Mouse (Mus musculus) thymus, postnatal 36 days (tissue): Measurements from ENCODE around the gene Scaf4.

ENCODE experiments used
- DNase-seq, 2 experiments: peaks; one replicate each; pipeline ENCODE4 v3.0.0; 2022; ENCODE audit warnings: mixed read lengths in 2 of 2

The Scaf4 gene

GRCm38 (mm10) chr16:90197337-90197973 is 86.8 kb downstream of the Scaf4 start:
- peak; percentile 77 to 80 for DNase-seq

DNA sequence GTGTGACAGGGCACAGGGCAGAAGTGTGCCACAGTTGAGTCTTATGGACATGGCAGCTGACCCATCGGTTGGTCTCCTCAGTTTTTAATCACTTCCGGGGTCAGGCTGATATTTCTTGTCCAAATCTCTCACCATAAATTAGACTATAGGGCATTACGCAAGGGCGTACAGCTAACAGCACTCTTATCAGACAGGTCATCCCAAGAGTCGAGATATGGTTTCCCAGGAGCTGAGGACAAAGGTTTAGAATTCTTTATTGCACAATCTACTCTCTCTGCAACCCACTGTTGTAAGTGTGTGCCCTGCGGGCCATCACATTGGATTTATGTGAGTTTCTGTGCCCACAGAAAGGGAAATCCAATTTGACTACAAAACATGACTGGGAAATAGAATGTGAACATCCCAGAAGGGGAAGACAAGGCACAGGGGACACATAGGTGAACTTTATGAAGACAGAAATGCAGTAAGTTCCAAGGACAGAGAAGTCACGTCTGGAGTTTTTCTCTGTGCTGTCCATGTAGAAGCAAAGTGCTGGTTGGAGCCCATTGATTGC is 87.5 kb downstream of the Scaf4 start:
- DNase-seq: no peak

DNA sequence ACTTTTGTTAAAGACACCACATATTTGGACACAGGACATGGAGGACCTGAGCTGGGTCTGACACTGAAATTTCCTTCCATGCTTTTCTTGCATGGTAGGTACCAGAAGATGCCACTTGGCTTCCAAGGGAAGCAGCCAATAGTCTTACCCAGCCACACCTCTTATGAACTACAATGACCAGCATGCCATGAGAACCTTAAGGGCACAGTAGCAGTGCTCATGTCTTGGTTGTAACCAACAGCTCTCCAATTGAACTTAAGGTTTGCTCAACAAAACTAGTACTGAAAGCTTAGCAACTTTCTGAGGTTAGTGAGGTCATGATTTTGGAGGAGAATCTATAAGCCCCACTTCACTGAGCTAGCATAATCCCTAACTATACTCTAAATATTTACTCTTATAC is 90.6 kb downstream of the Scaf4 start:
- DNase-seq: no peak

DNA sequence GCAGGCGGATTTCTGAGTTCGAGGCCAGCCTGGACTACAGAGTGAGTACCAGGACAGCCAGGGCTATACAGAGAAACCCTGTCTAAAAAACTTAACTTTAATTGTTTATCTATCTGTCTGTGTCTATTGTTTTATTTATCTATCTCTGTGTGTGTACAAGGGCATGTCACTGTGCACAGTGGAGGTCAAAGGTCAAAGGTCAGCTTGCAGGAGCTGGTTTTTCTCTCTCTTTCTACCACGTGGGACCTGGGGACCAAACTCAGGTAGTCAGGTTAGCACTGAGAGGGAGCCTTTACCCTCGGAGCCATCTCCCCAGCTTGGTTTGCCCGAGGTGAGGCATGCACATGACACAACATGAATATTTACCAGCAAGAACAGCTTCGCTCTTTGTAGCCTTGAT is 93.0 kb downstream of the Scaf4 start:
- no peak for DNase-seq

- DNase-seq: peak; percentile 13 to 17
Observed at GRCm38 (mm10) chr16:90187453-90187852, 96.8 kb downstream of the Scaf4 start.

GRCm38 (mm10) chr16:90185928-90186588 is 98.2 kb downstream of the Scaf4 start:
- peak; percentile 68 to 72 for DNase-seq

- no peak for DNase-seq
Observed at GRCm38 (mm10) chr16:90184135-90184534, 100.2 kb downstream of the Scaf4 start.

- DNase-seq: no peak
Observed at GRCm38 (mm10) chr16:90181673-90182072, 102.6 kb downstream of the Scaf4 start.

DNA sequence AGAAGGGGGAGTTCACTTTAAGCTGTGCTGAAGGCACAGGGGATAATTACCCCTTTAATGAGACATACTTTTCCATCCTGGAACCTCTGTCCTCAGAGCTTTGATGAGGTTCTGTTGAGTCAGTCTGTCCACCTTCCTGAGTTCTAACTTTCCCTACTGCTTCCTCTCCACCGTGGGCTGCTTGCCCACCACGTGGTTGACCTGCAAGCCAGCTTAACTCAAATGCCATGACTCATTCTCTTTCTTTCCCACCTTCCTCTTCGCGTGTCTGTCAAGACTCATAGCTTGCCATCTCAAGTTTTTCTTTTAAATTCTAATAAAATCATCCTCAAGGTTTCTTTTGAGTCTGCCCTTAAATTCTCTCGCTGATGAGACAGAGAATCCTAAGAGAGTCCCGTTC is 103.3 kb downstream of the Scaf4 start:
- no peak for DNase-seq

DNA sequence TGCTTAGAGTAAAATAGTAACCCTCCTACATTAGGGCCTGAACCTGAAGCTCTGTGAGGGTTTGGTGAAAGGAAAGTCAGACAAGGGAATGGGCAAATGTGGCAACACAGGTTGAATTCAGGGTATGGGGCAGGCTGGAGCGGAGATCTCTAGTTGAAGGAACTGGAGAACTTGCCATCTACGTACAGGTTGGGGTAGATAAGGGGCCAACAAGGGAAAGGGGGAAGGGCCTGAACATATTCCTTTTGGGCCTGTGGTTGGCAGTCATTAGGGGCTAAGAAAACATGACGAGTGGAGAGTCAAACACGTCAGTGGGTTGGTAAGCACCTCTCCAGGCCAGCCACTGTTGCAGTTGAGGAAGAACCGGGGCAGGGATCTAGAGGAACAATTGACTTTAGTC is 104.4 kb downstream of the Scaf4 start:
- DNase-seq: no peak

DNA sequence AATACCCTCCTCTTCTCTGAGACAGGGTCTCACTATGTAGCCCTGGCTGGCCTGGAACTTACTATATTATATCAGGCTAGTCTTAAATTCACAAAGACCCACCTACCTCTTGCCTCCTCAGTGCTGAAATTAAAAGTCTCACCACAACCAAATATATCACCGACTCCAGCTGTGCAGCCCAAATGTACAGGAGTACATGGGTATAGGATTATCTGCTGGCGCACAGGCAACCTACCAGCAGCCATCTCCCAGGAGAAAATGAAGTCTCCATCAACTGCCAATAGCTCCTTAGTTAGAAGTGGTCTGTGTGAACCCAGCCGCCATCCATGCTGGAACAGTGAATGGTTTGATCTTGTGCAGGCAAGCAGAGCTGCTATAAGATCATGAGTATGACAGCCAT is 105.9 kb downstream of the Scaf4 start:
- no peak for DNase-seq

DNA sequence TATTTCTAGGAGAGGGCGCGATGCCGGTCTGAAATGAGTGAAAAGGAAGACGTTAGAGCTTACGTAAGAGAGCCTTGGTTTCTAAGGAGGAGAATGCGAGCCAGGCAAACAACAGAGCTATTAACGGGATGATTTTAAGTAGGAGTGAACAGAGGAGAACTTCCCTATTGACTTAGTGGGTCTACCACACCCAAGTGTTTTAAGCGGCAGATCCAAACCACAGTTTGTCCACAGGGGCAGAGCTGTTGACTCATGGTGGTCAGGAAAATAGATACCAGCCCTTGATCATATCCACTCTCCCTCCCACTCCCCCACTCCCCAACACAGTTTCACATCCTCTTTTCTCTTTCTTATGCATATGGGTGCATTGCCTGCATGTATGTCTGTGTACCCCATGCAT is 106.9 kb downstream of the Scaf4 start:
- DNase-seq: no peak

DNA sequence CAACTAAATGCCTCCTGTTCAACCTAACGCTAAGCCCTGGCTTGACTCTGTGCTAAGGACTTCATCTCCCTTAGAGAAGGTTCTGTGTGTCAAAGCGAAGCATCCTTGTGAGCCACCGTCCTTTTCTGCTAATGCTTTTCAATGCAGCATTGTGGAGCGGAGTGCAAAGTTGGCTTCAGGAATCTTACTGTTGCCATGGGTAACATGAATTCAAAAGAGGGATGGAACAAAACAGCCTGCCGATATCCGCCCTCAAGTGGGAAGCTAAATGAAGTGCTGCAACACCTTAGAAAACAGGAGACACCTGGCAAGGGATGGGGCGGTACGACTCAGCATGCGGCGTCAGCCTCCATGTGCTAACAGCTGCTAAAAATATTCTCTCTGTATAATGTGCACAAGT is 107.8 kb downstream of the Scaf4 start:
- DNase-seq: no peak
